Mouse (Mus musculus) forebrain, postnatal 0 days (tissue): ENCODE data around the gene Rnh1. TPM values are rescaled to one million over a fixed set of nuclear protein-coding genes. Genes with fewer than 3 reads are reported as not detected.
A peak's percentile ranks its signal among the peaks of the same experiment; 100 is the strongest.

Experiments used
- ATAC-seq: fragments of 200-750 bp; cut with Nextera tagmentation; 2 replicates; pipeline ENCODE4 v1.8.0; 2017; ENCODE audit warnings: mild to moderate bottlenecking, moderate library complexity
- DNase-seq: peaks from one replicate; pipeline ENCODE4 v3.0.0-alpha.2; 2015
- H3K27ac ChIP-seq: fragments of 300-500 bp; sonication (generic); 2 replicates; pipeline ENCODE4 v1.5.1; 2014; ENCODE audit warnings: low read depth, mild to moderate bottlenecking, antibody characterized with exemption, low read length, moderate library complexity, mixed read lengths
- H3K27me3 ChIP-seq: fragments of 300-500 bp; sonication (generic); 2 replicates; pipeline ENCODE4 v1.6.1; 2014; ENCODE audit warnings: mild to moderate bottlenecking, low read length, mixed read lengths; ENCODE audit not compliant: insufficient read depth
- H3K36me3 ChIP-seq: fragments of 300-500 bp; sonication (generic); 2 replicates; pipeline ENCODE4 v1.6.1; 2014; ENCODE audit warnings: mild to moderate bottlenecking, moderate library complexity; ENCODE audit not compliant: insufficient read depth
- H3K4me1 ChIP-seq: fragments of 300-500 bp; sonication (generic); 2 replicates; pipeline ENCODE4 v1.6.1; 2014; ENCODE audit warnings: antibody characterized with exemption; ENCODE audit not compliant: insufficient read depth
- H3K4me2 ChIP-seq: fragments of 300-500 bp; sonication (generic); 2 replicates; pipeline ENCODE4 v1.6.1; 2014; ENCODE audit warnings: low read depth, mild to moderate bottlenecking, moderate library complexity
- H3K4me3 ChIP-seq: fragments of 300-500 bp; sonication (generic); 2 replicates; pipeline ENCODE4 v1.5.1; 2014; ENCODE audit warnings: low read depth, low read length, mixed read lengths
- H3K9ac ChIP-seq: fragments of 300-500 bp; sonication (generic); 2 replicates; pipeline ENCODE4 v1.6.1; 2014; ENCODE audit warnings: mild to moderate bottlenecking
- H3K9me3 ChIP-seq: fragments of 300-500 bp; sonication (generic); 2 replicates; pipeline ENCODE4 v1.6.1; 2016; ENCODE audit warnings: low read length
- CTCF ChIP-seq: sonication (generic); IDR thresholded peaks from 2 replicates; pipeline ENCODE4 v1.5.1; 2016; ENCODE audit warnings: antibody characterized with exemption, control low read depth, low read depth
- WGBS: fragments of 180-500 bp; shearing (Covaris S2); extraction: QIAGEN DNeasy Blood & Tissue Kit; methylation state at CpG from one replicate; pipeline ENCODE4 v1.1.7; 2014; 5-methylcytosine and 5-hydroxymethylcytosine counted together
- polyA plus RNA-seq: library from polyadenylated mRNA; unstranded; fragments of >200 nt; fragmentation: Nextera tagmentation; extraction: Ambion mirVana; gene quantifications from 2 replicates; pipeline ENCODE4 v1.2.1, GENCODE M21; 2015
- total RNA-seq: library from RNA; depleted of rRNA; stranded (reverse); fragments of >200 nt; gene quantifications from 2 replicates; pipeline ENCODE4 v1.2.3, GENCODE M21; 2014

The Rnh1 gene
- total and polyA plus RNA-seq, 2 experiments from 2014 or later = 41.6 to 45.4 TPM

GRCm38 (mm10) chr7:141204546-141204945 is 31.9 kb upstream of the Rnh1 start:
- WGBS = 81% methylated on average over 3 of the region's 3 CpGs
- no peak for ATAC-seq
- TF ChIP-seq CTCF = no peak
- no peaks in the 10 kb centered on the region for H3K4me1 ChIP-seq
- no peak for DNase-seq
- no peak overlapping the region for H3K4me2 ChIP-seq
- no peak overlapping the region for H3K9ac ChIP-seq
- no peaks in the 10 kb centered on the region for H3K9me3 ChIP-seq
- H3K27me3 ChIP-seq = no peaks in the 10 kb centered on the region
- H3K4me3 ChIP-seq = no peak overlapping the region
- no peak overlapping the region for H3K27ac ChIP-seq
- no peaks in the 10 kb centered on the region for H3K36me3 ChIP-seq

GRCm38 (mm10) chr7:141198121-141198520 is 25.5 kb upstream of the Rnh1 start:
- Histone ChIP-seq H3K4me3 (no peak overlapping the region), H3K4me1 (peaks cover 4% of the 10 kb centered on the region; the same call in 1 of the 2 replicates), H3K9me3 (no peaks in the 10 kb centered on the region), H3K4me2 (no peak overlapping the region), H3K9ac (no peak overlapping the region), H3K27me3 (no peaks in the 10 kb centered on the region), H3K27ac (no peak overlapping the region), H3K36me3 (no peaks in the 10 kb centered on the region)
- 95% methylated on average over 4 of the region's 4 CpGs for WGBS
- ATAC-seq = no peak
- no peak for TF ChIP-seq CTCF
- DNase-seq = no peak

DNA sequence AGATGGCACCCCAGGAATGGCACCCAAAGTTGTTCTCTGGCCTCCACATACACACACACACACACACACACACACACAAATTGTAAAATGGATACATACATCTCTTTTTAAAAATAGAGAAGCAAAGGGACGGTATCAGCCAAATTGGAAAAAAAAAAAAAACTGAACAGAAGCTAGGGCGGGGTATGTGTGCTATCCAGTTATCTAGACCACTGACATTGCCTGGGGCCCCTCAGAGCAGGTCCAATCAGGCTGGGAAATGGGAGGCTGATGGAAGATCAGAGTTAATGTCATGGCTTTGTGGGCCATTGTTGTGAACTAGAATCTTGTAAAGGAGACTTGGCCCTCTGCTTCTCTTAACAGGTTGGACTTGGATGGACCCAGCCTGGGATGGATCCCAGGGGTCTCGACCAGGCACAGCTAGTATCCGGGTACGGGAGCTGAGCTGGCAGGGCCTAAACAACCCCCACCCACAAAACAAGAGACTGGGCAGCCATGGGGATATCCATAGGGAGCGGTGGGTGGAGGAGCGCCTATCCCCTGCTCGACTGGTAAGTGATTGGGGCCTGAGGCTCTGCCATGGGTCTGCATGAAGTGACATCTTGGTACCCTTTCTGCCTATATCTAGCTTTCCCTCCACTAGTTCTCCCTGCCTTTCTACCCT is 24.1 kb upstream of the Rnh1 start:
- Histone ChIP-seq H3K27me3 (no peaks in the 10 kb centered on the region), H3K4me1 (peaks cover 12% of the 10 kb centered on the region), H3K4me2 (no peak overlapping the region), H3K9me3 (no peaks in the 10 kb centered on the region), H3K27ac (no peak overlapping the region), H3K36me3 (peaks cover 7% of the 10 kb centered on the region; the same call in 1 of the 2 replicates), H3K9ac (no peak overlapping the region), H3K4me3 (no peak overlapping the region)
- ATAC-seq (no peak), DNase-seq (no peak)
- WGBS = 94% methylated on average over 8 of the region's 8 CpGs
- no peak for TF ChIP-seq CTCF

GRCm38 (mm10) chr7:141195754-141196153 is 23.1 kb upstream of the Rnh1 start:
- H3K9me3 ChIP-seq = no peaks in the 10 kb centered on the region
- H3K4me3 ChIP-seq = no peak overlapping the region
- peaks cover 12% of the 10 kb centered on the region for H3K4me1 ChIP-seq
- no peak overlapping the region for H3K4me2 ChIP-seq
- 97% methylated on average over 2 of the region's 2 CpGs for WGBS
- TF ChIP-seq CTCF = no peak
- H3K36me3 ChIP-seq = peaks cover 16% of the 10 kb centered on the region
- no peaks in the 10 kb centered on the region for H3K27me3 ChIP-seq
- no peak overlapping the region for H3K9ac ChIP-seq
- ATAC-seq = no peak
- no peak for DNase-seq
- no peak overlapping the region for H3K27ac ChIP-seq

- DNase-seq (peak; percentile 93), ATAC-seq (peak; percentile 59)
- Histone ChIP-seq H3K9me3 (no peaks in the 10 kb centered on the region), H3K4me2 (peak overlapping the region; percentile 99), H3K27ac (peak overlapping the region; percentile 72), H3K4me1 (peaks cover 12% of the 10 kb centered on the region), H3K9ac (peak overlapping the region; percentile 48), H3K27me3 (no peaks in the 10 kb centered on the region), H3K4me3 (peak overlapping the region; percentile 97), H3K36me3 (peaks cover 25% of the 10 kb centered on the region)
- WGBS = 2% methylated on average over 28 of the region's 28 CpGs
- no peak for TF ChIP-seq CTCF
Measured at GRCm38 (mm10) chr7:141194830-141195229, 22.2 kb upstream of the Rnh1 start.

GRCm38 (mm10) chr7:141194409-141194808 is 21.8 kb upstream of the Rnh1 start:
- DNase-seq (no peak), ATAC-seq (no peak)
- Histone ChIP-seq H3K27ac (peak overlapping the region; percentile 79), H3K36me3 (peaks cover 29% of the 10 kb centered on the region), H3K9ac (peak overlapping the region; percentile 94), H3K4me3 (peak overlapping the region; percentile 97), H3K4me1 (peaks cover 12% of the 10 kb centered on the region), H3K4me2 (peak overlapping the region; percentile 99), H3K27me3 (no peaks in the 10 kb centered on the region), H3K9me3 (no peaks in the 10 kb centered on the region)
- under 1% methylated on average over 23 of the region's 23 CpGs for WGBS
- TF ChIP-seq CTCF = no peak

GRCm38 (mm10) chr7:141193948-141194347 is 21.3 kb upstream of the Rnh1 start, which contains the start of the genes Hras and Lrrc56:
TSS of gene Hras (minus strand) at chr7:141194005.
TSS of gene Lrrc56 (plus strand) at chr7:141194157.
- peak within 1 kb of the TSS; percentile 94 for H3K9ac ChIP-seq
- H3K27me3 ChIP-seq = no peaks in the 10 kb centered on the region
- WGBS = under 1% methylated on average over 35 of the region's 39 CpGs
- peaks cover 12% of the 10 kb centered on the region for H3K4me1 ChIP-seq
- H3K9me3 ChIP-seq = no peaks in the 10 kb centered on the region
- peak within 1 kb of the TSS; percentile 97 for H3K4me3 ChIP-seq
- H3K27ac ChIP-seq = peak within 1 kb of the TSS; percentile 82
- peak within 1 kb of the TSS; percentile 99 for H3K4me2 ChIP-seq
- H3K36me3 ChIP-seq = peaks cover 34% of the 10 kb centered on the region
- DNase-seq (peak; percentile 98), ATAC-seq (peak; percentile 97)
- no peak for TF ChIP-seq CTCF
